Mouse (Mus musculus): ENCODE data around the gene Ankrd50.

Gene Ankrd50

GRCm38 (mm10) chr3:38463149-38463548 lies 21.5 kb downstream of the Ankrd50 start:
- peak; percentile 45 for DNase-seq (ENCODE audit: low read depth)

GRCm38 (mm10) chr3:38461742-38462141 lies 22.9 kb downstream of the Ankrd50 start:
- DNase-seq (ENCODE audit: low read depth): no peak

GRCm38 (mm10) chr3:38460250-38460624 lies 24.4 kb downstream of the Ankrd50 start:
- no peak for DNase-seq (ENCODE audit: low read depth)

- DNase-seq (ENCODE audit: low read depth): peak; percentile 59
Measured at GRCm38 (mm10) chr3:38459507-38460249, 25.0 kb downstream of the Ankrd50 start.

- no peak for DNase-seq (ENCODE audit: low read depth)
Measured at GRCm38 (mm10) chr3:38457041-38457440, 27.6 kb downstream of the Ankrd50 start.

GRCm38 (mm10) chr3:38452199-38452598 lies 32.4 kb downstream of the Ankrd50 start:
- DNase-seq (ENCODE audit: low read depth): no peak

GRCm38 (mm10) chr3:38446586-38446985 lies 38.1 kb downstream of the Ankrd50 start:
- no peak for DNase-seq (ENCODE audit: low read depth)

- no peak for DNase-seq (ENCODE audit: low read depth)
Measured at GRCm38 (mm10) chr3:38443875-38444274, 40.8 kb downstream of the Ankrd50 start.

- DNase-seq (ENCODE audit: low read depth): no peak
Measured at GRCm38 (mm10) chr3:38440564-38440991, 44.1 kb downstream of the Ankrd50 start.

- no peak for DNase-seq (ENCODE audit: low read depth)
Measured at GRCm38 (mm10) chr3:38436596-38436995, 48.0 kb downstream of the Ankrd50 start.

GRCm38 (mm10) chr3:38435828-38436227 lies 48.8 kb downstream of the Ankrd50 start:
- DNase-seq (ENCODE audit: low read depth): no peak

- no peak for DNase-seq (ENCODE audit: low read depth)
Measured at GRCm38 (mm10) chr3:38434486-38434885, 50.2 kb downstream of the Ankrd50 start.

- no peak for DNase-seq (ENCODE audit: low read depth)
Measured at GRCm38 (mm10) chr3:38433495-38434464, 50.9 kb downstream of the Ankrd50 start.

GRCm38 (mm10) chr3:38431461-38431860 lies 53.2 kb downstream of the Ankrd50 start:
- no peak for DNase-seq (ENCODE audit: low read depth)

GRCm38 (mm10) chr3:38431042-38431441 lies 53.6 kb downstream of the Ankrd50 start:
- DNase-seq (ENCODE audit: low read depth): no peak

GRCm38 (mm10) chr3:38427200-38427599 lies 57.4 kb downstream of the Ankrd50 start:
- no peak for DNase-seq (ENCODE audit: low read depth)

GRCm38 (mm10) chr3:38423966-38424365 lies 60.7 kb downstream of the Ankrd50 start:
- DNase-seq (ENCODE audit: low read depth): no peak

- DNase-seq (ENCODE audit: low read depth): no peak
Measured at GRCm38 (mm10) chr3:38419896-38420295, 64.7 kb downstream of the Ankrd50 start.

- DNase-seq (ENCODE audit: low read depth): no peak
Measured at GRCm38 (mm10) chr3:38415292-38415930, 69.2 kb downstream of the Ankrd50 start.

Data from fibroblast of lung, adult 2 months (primary cell).